Mouse (Mus musculus) CD4-positive, CD25-positive, alpha-beta regulatory T cell, adult 4 months (primary cell): ENCODE measurements around the gene Galnt16. TPM values are rescaled to one million over a fixed set of nuclear protein-coding genes. Genes with fewer than 3 reads are reported as not detected.

Experiments
- ATAC-seq: one replicate; pipeline ENCODE4 v1.8.0; 2017
- polyA plus RNA-seq, 2 experiments: library from polyadenylated mRNA; unstranded; fragments of 100-300 nt; shearing (Covaris generic); gene quantifications; one replicate each; pipeline ENCODE4 v1.2.1; 2017

Gene Galnt16
- 1 to 10 TPM in 1 of 2 experiments, not detected in 1; 1.2 TPM for polyA plus RNA-seq

DNA sequence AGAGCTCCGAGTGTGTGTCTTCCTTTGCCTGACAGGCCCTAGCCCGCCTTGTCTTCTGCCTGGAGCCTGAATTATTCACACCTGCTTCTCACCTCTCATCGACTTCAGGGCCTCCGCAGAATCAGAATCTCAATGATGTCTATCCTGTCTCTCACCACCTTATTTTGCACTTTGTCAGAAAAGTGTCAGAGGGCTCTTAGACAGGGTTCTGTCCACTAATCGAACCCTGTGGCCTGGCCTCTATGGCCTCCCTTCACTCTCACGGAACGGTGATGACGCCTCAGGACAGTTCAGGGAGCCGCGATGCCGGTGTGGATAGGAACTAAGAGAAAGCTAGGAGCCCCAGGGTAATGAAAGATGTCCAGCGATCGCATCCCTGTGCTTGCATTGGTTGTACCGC, at the start of gene Galnt16:
Gene Galnt16, plus strand, starts transcription at position 301 of the 400 bp plus-strand sequence.
- ATAC-seq, result no peak

GRCm38 (mm10) chr12:80470206-80470605, 47.9 kb upstream of the Galnt16 start:
- no peak for ATAC-seq

GRCm38 (mm10) chr12:80471926-80472325, 46.2 kb upstream of the Galnt16 start:
- no peak for ATAC-seq

GRCm38 (mm10) chr12:80473731-80474130, 44.3 kb upstream of the Galnt16 start:
- ATAC-seq, result no peak

- no peak for ATAC-seq
These were observed 38.1 kb upstream of the Galnt16 start for GRCm38 (mm10) chr12:80479986-80480385.

- ATAC-seq, result no peak
These were observed 34.7 kb upstream of the Galnt16 start for GRCm38 (mm10) chr12:80483397-80483796.

GRCm38 (mm10) chr12:80493311-80493710, 24.8 kb upstream of the Galnt16 start:
- ATAC-seq, result no peak

- no peak for ATAC-seq
These were observed 22.4 kb upstream of the Galnt16 start for GRCm38 (mm10) chr12:80495691-80496090.

DNA sequence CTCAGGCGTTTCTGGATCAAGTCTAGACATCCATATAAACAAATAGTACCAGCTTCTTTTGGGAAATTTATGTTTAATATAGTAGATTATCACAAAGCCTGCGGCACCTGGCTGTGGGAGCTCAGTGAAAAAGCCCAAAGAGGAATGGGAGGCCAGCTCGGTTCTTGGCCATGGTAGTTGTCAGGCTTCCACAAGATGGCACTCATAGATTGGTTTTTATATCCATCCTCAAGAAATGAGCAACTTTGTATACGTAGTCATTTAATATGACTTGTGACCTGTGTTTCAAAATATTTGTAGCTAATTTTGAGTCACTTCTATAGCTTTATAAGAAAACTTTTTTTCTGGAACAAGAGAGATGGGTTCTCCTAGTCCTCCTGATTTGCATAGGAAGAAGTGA, 19.7 kb upstream of the Galnt16 start:
- ATAC-seq, result no peak

DNA sequence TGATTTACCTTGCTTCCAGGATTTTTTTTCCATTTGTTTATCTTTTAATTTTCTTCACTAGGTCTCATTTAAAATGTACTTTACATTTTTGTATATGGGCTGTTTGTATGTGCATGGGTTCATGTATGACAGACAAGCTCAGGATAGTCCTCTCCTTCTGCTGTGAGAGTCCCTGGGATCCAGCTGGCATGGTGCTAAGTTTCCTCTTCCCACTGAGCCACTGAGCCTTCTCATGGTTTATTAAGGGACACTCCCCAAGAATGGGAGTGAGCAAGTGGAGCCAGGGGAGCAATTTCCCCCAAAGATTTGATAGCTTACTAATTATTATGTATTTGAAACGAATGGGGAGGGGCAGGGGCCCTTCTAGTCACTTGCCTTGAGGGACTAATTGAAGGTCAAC, 17.6 kb upstream of the Galnt16 start:
- ATAC-seq, result no peak

DNA sequence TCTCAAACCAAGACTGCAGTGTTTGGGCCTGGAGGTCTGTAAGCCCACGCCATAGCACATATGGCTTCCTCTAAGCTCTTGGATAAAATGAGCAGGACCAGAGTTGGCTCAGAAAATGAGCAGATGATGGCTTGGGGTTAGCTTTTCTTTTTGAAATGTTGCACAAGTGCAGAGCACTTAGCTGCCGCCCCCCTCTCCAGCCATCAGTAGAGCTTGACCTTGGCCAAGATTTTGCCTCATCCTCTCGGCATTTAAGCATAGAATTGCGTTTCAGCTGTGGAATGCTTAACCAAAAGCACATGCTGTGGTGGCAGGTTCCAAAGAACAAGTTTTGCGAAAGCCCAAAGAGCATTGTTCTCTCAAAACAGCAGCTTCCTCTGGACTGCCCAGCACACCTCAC, 13.4 kb upstream of the Galnt16 start:
- ATAC-seq, result no peak

- no peak for ATAC-seq
These were observed 10.9 kb upstream of the Galnt16 start for GRCm38 (mm10) chr12:80507041-80507745.

GRCm38 (mm10) chr12:80518393-80518756, 298 bp downstream of the Galnt16 start:
- ATAC-seq, result no peak

DNA sequence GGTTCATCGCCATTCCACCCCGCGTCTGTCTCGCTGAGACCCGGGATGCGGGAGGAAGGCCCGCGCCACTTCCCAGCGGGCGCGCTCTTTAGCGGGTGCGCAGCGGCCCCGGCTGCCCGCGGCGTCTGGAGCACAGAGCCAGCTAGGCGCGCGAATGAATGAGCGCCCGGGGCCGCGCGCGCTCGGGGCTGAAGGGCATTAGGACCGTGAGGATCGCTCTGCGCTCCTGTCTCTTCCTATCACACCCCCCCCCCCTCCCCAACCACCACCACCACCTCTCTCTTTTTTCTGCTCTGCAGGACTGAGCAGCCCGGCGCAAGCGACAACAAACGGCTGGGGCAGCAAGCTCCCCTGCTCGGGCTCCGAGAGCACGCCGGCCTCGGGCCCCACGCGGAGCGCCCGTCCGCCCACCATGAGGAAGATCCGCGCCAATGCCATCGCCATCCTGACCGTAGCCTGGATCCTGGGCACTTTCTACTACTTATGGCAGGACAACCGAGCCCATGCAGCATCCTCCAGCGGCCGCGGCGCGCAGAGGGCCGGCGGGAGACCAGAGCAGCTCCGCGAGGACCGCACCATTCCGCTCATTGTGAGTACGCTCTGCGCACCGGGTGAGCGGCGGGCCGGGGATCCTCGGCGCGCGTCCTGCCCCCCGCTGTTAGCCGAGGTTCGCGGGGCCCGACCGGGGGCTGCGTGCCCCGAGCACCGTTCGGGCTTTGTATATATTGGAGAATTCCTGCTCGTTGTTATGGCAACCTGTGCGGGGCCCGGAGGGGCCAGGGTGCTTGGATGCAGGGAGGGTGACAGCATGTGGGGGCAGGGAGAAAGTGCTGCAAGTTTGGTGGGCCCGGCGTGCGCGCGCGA, 912 bp downstream of the Galnt16 start:
- no peak for ATAC-seq

- ATAC-seq, result no peak
These were observed 1.7 kb downstream of the Galnt16 start for GRCm38 (mm10) chr12:80519621-80520332.

DNA sequence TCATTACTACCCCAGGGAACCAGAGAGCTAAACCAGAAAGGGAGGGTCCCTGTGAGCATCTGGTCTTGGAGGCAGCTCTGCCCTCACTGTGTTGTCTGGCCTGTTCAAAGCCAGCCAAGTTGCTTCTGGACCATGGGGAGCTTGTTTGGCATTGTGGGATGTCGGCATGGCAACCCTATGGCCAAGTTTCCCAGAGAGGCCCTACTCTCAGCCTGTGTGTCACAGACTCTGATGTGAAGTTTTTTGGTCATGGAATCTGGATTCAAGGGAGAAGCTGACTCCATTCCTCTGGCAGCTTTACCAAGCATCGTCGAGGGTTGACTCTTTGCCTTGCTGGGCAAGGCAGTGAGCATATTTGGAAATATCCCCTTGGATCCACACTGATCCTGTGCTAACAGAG, 3.9 kb downstream of the Galnt16 start:
- ATAC-seq, result no peak

DNA sequence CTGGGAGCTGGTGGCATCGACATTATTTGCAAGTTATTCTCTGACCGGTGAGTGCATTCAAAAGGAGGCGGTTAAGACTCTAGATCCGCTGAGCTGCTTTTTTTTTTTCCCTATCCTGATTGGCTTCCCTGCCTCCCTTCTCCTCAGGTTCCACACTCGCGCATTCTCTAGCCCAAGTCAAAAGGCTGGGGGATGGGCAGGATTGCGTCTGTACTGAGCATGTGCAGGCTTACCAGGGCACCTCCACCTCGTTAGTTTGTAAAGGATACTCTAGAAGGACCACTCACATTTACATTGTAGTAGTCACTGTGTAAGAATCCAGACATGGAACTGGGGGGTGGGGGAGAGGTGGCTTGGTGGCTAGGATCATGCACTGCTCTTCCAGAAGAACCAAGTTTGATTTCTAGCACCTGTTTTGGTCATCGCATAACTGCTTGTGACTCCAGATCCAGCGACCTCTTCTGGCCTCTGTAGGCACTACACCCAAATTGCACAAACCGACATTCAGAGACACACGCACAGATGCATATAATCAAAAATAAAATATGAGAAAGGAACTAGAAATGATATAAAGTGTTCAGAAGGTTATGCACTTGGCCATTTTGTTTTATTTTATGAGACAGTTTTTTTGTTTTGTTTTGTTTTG, 6.3 kb downstream of the Galnt16 start:
- ATAC-seq, result no peak

DNA sequence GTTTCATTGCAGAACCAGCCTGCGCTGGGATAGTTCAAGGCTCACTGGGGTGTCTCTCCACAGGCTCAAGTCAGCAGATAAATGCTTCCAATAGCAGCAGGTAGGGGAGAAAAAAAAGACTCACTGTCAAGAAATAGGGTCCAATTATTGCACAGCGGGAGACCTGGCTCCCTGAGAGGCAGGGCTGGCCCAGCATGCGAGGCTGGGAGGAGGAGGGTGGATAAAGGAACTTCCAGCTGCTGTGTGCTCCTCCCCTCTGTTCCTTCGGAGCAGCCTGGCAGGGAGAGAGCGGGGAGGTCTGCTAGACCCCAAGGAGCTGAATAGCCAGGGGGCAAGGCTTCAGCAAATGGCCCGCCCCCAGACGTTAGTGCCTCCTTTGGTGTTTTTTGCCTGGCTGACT, 7.4 kb downstream of the Galnt16 start:
- no peak for ATAC-seq

DNA sequence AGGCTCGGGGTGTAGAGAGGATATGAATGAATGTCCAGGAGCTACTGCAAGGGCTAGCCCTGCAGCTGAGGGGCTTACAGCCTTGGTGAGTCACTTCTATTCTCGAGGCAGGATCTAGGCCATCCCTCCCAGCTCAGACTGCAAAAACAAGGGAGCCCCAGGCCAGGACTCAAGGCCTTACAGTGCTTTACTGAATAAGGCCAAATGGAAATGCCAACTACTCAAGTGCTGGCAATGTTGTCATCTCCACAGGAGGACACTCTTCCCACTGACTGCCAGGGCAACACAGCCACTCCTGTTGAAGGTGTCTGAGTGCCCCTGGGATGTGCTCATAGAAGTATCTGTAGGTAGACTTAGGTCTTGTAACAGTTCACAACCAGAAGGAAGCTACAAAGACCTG, 8.4 kb downstream of the Galnt16 start:
- ATAC-seq, result no peak

GRCm38 (mm10) chr12:80527727-80528389, 9.8 kb downstream of the Galnt16 start:
- no peak for ATAC-seq

GRCm38 (mm10) chr12:80530052-80530451, 12.0 kb downstream of the Galnt16 start:
- no peak for ATAC-seq

- no peak for ATAC-seq
These were observed 12.6 kb downstream of the Galnt16 start for GRCm38 (mm10) chr12:80530630-80531029.
